Mouse (Mus musculus) thymus, postnatal 10 days (tissue): Measurements from ENCODE around the gene Tmem91.
"Not testable (repeated sequence)": the region's sequence is repeated elsewhere in the genome, so short reads cannot be mapped to it uniquely, and the experiment has no call there.

Experiments
- DNase-seq, 2 experiments: peaks; one replicate each; pipeline ENCODE4 v3.0.0; 2021; ENCODE audit warnings: low spot score in 2 of 2

The Tmem91 gene

DNA sequence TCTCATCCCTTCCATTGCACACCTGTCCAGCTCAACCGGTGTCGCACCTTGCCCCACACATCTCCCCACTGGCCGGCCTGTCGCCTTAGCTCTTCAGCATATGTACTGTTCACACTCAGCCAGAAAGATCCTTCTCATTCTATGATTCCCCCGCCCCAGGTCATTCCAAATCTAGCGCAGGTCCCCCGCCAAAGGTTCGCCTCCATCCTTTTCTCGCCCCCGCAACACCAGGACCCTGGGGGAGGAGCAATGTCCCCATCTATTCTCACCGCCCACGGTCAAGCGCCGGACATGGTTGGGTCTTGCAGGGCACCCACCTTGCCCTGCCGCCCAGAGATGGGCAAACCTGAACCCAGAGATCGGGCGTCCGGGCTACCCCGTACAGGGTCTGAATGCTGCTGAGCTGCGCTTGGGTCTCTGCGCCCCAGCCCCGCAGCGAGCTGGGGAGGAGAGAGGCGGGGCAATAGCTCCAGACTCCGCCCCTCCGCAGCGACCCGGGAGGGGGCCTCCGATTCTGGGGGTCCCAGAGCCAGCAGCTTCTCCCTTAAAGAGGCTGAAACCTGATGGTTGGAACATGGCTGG is at the start of gene Tmem91:
Tmem91 (minus strand) TSS at position 448 of the 582 bp plus-strand sequence.
- no peak for DNase-seq

DNA sequence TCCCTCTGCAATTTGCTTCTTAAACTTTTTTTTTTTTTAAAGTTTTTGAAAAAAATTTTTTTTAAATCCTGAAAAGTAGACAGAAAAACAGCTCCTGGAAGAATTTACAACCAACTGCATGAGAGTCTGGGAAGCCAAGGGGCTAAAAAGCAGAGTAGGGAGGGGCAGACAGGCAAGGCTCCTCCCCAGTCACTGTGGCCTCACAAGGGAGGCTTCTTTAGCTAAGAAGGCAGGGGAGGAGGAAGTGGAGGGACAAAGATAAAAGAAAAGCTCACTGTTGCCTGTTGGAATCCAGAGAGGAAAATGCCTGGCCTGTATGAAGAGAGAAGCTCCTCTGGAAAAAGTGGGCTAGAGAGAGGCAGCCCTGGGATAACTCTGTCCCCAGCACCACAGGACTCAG is 46.8 kb upstream of the Tmem91 start:
- not testable (repeated sequence) for DNase-seq

DNA sequence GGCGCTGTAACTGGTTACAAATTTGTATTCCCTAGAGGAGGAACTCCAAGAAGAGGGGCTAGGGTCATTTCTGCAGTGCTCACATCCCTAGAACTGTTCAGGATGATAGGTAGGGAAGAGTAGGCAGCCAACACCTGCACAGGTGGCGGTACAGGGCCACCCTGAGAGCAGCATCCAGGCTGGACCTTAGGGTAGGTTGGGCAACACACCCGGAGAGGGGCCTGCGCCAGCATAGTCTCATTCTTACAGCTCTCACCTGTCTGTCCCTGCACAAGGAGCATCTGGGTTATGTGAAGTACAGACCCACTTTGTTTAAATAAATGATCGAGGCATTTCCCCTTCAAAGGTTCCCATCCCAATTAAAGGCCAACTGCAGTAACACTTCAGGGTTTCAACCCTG is 45.8 kb upstream of the Tmem91 start:
- no peak for DNase-seq

DNA sequence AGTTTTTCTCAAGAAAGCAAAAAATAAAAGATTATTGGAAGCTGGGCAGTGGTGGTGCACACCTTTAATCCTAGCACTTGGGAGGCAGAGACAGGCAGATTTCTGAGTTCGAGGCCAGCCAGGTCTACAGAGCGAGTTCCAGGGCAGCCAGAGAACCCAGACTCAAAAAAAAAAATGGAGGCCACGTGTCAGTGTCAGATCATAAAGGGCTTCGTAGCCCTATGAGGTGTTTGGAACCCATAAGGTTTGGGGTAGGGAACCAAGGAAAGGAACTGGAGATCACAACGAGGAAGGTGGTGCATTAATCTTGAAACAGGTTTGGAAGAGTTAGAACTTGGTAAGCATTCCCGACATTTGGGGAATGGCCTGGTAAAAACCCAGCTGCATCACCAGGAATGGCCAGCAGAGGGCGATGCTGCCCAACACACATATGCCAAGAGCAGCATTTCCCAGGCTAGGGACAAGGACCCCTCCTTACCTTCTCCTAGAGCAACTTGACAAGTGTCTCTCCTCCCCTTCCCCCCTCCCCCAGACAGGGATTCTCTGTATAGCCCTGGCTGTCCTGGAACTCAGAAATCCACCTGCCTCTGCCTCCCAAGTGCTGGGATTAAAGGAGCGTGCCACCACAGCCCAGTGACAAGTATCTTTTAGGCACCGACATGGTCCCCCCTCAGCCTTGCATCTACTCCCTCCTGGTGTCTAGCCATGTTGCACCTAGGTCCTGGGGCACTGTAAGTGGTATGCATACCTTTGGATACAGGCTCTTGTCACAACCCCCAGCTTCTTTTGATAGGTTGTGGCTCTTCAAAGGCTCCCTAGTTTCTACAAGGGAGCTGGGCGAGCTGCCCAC is 45.0 kb upstream of the Tmem91 start:
- peak; percentile 38 to 68 for DNase-seq

DNA sequence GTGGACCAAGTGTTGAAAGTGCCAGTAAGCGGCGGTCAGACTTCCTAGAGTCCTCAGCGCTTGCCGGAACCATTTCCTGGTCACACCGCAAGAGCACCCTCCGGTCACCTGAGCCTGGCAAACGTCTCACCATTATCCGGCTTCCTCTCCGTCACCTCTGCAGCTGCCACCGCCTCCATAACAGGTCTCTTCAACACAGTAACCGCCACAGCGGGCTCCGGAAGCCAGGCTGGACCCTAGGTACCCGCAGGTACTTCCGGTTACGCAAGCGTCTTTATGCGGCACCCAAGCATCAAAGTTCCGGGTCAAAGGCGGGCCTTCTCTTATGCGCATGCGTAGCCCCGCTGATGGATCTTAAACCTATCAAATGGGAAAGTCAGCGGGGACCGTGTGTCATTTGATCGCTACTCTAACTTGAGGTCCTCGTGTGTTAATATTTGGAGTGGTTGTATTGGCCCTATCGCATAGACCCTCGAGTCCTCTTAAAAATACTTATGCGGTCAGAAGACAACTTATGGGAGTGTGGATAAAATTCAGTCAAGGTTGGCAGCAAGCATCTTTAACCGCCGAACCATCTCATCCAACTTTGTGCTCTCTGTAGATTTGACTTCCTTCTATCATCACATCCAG is 43.9 kb upstream of the Tmem91 start, which contains the start of gene Ccdc97:
Ccdc97 (minus strand) TSS at position 301 of the 630 bp plus-strand sequence.
- peak; percentile 86 to 88 for DNase-seq

DNA sequence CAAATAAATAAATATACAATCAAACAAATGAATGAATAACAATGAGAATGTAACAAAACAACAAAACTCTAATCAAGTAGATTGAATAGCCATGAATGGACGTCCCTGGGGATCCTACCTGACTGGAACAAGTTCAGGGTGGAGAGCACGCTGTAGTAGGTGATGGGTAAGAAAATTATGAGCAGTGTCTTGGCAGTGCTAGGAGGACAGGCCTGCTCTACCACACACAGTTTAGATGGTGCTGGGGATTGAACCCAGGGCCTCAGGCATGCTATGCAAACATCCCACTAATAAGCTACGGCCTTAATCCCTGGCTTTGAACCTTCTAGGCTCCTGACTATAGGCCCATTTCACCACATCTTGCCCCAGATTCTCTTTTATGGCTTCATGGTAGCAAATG is 42.5 kb upstream of the Tmem91 start:
- DNase-seq = no peak

DNA sequence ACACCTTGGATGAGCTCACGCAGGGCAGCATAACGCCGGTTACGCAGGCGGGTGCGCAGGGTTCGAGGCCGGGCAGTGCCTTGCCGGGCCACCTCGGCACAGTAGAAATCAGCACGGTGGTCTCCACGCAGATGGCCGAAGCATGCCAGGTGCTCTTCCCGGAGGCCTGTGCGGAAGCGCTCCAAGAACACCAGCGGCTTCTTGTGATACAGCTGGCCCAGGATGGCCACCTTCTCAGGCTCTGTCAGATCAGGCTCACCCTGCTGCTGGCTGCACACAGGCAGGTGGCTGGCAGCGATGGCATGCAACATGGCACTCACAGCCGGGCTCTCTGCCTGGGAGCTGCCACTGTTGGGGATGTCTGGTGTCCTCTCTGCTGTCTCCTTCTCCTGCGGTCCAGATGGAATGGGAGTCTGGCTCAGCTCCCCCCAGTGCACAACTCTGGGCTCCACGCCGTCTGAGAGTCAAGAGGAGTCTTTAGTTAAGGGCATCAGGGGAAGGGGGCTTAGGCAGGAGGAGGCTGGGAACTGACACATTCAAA is 40.8 kb upstream of the Tmem91 start:
- DNase-seq = no peak

DNA sequence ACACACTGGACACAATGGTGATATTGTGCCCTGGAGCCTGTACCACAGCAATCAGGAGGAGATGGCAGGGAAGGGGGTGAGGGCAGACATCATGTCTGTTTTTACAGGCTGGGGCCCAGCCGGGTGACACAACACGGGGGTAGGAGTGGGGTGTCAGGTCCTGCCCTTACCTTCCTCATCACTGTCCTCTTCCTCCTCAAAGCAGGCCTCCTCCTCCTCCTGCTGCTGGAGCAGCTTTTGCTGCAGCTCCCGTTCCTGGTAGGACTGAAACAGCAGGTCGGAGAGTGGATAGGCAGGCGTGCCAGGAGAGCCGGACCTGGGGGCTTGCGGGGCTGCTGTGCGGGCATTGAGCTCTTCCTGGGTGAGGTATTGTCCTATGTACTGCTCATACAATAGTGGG is 39.6 kb upstream of the Tmem91 start:
- DNase-seq = no peak

DNA sequence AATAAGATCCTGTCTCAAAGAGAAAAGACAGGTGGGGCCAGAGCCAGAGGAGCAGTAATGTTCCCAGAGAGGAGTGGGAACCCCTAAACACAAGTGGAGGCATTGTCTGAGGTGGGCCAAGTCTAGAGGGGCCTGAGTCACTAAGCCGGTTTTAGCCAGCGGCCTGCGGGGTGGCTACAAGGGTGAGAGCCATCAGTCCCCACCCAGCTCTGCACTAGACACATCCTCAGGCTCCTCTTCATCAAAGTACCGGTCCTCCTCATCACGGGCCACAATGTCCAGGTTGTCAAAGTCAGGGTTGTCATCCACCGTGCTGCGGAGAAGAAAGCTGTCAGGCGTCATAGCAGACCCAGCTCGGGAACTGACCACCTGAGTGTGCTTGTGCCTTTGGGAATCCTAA is 37.8 kb upstream of the Tmem91 start:
- no peak for DNase-seq

DNA sequence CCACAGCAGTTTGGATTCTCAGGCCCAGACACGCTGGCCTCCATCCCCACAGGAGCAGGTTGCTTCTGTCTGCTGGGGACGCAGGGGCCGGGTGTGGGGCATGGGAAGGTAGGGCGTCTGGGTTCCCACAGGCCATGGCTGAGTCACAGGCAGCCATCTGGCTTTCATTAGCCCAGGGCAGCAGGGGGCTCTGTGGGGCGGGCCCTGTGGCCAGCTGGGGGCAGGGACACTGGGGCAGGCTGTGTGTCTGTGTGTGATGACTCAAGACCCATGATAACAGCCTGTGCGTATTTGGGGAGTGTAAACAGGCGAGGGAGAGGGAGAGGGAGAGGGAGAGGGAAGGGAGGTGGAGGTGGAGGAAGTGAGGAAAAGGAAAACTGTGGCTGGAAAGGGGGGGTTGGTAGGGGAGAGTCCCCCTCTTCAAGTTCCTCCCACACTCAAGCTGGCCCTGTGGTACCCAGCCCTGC is 36.8 kb upstream of the Tmem91 start:
- no peak for DNase-seq

DNA sequence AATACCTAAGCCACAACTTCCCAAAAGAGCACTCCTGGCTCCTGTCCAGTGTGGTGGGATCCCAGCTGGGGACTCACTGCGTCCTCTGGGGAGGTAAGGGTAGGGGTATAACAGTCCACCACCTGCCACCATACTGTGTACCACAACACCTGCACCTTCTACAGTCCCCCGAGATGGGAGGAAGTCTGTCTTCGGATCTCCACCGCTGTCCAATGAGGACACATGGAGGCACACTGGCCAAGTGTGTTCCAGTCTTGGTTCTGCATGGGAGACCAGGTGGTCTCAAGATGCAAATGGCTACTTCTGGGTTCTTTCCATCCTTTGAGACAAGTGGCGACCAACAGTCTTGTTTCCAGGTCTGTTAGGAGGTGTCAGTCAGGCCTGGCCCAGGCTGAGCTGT is 36.2 kb upstream of the Tmem91 start:
- DNase-seq = no peak

DNA sequence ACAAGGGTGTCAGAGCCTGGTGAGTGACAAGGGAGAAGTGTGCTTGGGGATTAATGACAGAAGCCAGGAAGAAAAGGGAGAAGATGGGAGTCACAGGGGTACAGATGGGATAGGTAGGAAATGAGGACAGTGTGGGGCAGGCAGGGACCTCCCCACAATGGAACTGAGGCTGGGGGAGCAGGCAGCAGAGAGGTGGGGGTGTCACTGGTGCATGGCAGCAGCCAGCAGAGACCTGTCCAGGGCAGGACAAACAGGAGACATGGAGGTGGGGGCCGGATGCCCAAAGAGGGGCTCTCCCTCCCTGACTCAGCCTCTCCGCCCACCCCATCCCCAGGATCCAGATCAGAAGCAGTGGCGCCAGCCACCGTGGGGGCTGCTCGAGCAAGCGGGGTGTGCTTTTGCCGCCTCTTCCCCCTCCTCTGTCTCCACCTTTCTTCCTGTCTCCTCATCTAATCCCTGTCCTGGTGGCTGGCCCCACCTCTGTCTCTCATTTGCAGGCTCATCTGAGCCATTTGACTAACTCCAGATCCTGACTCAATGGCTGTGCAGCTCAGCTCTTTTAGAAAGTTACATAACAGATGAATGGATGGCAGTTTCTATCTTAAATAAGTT is 35.7 kb upstream of the Tmem91 start:
- no peak for DNase-seq

DNA sequence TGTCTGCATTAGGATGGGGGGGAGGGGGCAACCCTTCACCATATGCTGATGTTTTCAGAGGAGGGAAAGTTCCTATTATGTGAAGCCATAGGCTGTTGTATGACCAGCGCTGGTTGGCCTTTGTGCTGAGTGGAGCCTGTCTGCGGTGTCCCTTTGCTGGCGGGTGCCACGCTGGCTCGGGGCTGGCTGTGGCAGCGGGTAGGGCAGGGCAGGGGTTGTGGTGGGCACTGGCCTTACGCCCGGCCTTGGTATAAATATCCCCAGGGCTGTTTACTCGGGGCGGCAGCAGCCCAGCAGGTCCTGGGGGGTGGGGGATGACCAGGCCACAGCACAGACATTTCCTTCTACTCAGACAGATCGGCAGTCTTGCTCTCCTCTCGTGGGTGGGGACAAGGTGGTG is 35.0 kb upstream of the Tmem91 start:
- no peak for DNase-seq

DNA sequence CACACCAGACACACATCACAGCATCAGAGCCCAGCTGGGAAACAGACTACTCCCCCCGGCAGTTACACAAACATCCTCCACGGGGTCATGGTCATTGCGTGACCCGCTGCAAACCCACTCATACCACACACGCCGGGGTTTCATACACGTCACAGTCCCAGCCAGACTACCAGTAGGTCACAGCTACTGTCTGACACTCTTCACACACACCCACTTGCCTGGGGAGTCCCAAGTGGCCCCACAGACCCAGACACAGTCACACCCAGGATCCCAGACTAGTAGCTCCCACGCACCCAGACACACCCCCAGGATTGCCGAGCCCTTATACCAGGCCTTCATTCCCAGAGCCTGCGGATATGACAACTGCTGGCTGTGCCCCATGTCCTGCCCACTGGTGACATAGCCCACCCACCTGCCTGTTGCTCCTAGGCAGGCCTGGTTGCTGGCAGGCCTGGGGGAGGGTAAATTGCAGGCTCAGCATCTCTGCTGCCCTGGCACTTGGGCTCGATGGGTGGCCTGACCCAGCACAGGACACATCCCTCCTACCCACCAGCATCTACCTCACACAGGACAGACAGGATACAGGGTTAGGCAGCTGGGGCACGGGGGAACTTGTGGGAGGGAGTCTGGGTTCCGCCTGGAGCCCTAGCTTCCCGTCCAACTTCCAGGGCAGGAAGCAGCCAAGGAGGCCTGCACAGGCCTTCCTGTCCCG is 32.8 kb upstream of the Tmem91 start:
- no peak for DNase-seq

DNA sequence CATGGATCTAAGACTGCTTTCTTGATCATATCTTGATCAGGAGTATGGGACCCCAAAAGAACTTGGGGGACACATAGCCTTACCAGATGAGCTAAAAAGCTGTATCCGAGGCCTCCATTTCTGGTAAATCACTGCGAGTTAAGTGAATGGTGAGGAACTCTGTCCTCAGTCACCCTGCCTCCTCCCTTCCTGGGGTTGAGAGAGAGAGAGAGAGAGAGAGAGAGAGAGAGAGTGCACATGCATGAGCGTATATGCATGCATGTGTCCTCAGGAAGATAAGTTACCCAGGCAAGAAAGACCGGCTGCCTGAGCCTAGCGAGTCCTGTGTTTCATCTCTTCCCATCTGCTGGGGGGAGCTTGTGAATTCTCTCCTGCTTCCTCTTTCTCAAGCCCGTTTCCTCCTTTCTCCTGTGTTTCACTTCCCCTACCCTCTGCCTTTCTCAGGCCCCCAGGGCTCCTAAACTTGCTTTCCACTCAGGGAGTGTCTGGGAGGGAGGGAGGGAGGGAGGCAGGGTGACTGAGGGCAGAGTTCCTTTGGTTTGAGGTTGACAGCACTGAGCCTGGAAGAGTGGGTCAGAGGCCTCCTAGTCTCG is 31.7 kb upstream of the Tmem91 start:
- DNase-seq = no peak

DNA sequence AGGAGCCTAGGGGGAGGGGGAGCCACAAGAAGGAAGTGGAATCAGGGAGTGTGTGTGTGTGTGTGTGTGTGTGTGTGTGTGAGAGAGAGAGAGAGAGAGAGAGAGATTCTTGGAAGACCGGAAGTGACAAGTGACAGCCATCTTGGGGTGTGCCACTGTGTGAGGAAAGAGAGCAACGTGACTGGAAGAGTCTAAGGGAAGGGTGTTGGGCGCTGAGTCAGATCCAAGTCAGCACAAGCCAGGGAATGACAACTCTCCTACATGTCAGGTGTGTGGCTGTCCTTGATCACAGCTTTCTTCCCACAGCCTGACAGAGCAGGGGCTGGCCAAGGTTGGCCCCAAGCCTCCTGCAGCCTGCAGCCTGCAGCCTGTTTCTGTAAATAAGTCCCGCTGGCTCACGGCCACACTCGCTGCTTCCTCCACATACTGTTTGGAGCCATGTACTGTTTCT is 30.9 kb upstream of the Tmem91 start:
- DNase-seq = no peak

DNA sequence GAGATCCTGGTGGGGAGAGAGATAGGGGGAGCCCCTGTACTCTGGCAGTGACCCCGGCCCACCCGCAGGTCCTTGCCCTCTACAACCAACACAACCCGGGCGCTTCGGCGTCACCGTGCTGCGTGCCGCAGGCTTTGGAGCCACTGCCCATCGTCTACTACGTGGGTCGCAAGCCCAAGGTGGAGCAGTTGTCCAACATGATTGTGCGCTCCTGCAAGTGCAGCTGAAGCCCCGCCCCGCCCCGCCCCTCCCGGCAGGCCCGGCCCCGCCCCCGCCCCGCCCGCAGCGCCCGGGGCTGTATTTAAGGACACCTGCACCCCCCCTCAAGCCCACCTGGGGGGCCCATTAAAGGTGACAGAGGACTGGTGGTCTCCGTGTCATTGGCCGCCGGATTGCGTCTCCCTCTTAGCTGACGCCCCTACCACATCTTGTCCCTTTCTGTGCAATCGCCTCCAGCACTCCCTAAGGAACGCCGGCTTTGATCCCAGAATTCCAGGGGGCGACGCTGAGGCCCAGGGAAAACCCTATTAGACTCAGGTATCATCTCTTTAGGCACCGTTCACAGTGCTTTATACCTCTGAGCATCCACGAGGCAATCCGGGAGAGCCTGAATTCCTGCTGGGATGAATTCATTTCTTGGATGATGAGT is 29.9 kb upstream of the Tmem91 start:
- DNase-seq = no peak

DNA sequence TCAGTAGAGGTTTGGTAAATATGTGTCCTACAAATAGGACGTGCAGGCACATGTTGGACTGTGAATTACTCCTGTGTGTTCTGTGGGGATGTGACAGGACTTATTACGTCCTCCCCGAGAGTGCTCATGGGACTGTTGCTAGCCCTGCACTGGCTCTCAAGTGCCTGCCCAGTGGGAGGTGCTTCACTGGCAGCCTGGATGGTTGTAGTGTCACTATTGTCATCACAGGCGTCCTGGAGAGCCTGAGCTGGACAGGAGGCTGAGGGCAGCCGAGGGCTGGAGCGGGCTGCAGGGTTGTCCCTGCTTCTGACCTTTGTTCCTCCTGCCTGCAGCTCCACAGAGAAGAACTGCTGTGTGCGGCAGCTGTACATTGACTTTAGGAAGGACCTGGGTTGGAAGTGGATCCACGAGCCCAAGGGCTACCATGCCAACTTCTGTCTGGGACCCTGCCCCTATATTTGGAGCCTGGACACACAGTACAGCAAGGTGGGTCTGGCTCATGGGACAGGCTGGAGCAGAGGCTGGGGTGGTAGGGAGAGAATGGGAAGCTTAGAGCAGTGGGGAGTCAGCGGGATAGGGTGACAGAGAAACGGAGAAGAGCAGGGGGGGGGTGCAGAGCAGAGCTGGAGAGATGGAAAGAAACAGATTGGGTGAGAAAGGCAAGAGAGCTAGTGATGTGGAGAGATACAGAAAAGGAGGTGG is 29.0 kb upstream of the Tmem91 start:
- DNase-seq = no peak

DNA sequence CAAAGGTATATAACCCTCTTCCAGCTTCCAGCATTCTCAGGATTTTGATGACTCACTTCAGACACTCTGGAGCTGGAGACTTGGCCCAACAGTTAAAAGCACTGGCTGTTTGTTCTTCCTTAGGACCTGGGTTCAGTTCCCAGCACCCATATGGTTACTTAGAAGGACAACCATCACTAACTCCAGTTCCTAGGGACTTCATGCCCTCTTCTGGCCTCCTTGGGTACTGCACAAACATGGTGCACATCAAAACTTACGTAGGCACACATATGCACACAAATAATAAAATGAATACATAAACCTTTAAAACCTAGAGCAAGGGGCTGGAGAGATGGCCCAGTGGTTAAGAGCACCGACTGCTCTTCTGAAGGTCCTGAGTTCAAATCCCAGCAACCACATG is 27.4 kb upstream of the Tmem91 start:
- no peak for DNase-seq

DNA sequence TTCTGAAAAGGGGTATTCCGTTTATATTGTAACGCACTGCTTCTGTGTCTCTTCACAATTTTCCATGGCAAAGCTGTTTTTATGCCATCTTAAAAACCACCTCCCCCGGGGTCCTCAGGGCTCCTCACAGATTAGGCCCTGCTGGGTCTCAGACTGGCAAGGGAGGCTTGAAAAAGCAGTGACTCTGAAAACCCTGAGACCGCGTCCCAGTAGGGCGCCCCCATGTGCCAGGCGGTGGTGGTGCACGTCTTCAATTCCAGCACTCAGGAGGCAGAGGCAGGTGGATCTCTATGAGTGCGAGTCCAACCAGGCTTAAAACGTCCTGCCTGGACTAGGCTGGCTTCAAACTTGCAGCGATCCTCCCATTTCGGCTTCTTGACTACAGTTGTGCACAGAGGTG is 25.8 kb upstream of the Tmem91 start:
- no peak for DNase-seq
